Mouse (Mus musculus) forebrain, embryonic 12.5 days (tissue): ENCODE measurements around the gene Taok3. TPM values are rescaled to one million over a fixed set of nuclear protein-coding genes. Genes with fewer than 3 reads are reported as not detected.

Experiments
- ATAC-seq: fragments of 200-750 bp; cut with Nextera tagmentation; 2 replicates; pipeline ENCODE4 v1.8.0; 2017; ENCODE audit warnings: moderate TSS enrichment; ENCODE audit not compliant: low FRiP score
- H3K27ac ChIP-seq: fragments of 300-500 bp; sonication (generic); 2 replicates; pipeline ENCODE4 v1.5.1; 2016; ENCODE audit warnings: mild to moderate bottlenecking
- H3K27me3 ChIP-seq: fragments of 300-500 bp; sonication (generic); 2 replicates; pipeline ENCODE4 v1.6.1; 2016; ENCODE audit warnings: mild to moderate bottlenecking
- H3K36me3 ChIP-seq: fragments of 300-500 bp; sonication (generic); replicated peaks from 2 replicates; pipeline ENCODE4 v1.6.1; 2016; ENCODE audit warnings: mild to moderate bottlenecking
- H3K4me1 ChIP-seq: fragments of 300-500 bp; sonication (generic); 2 replicates; pipeline ENCODE4 v1.6.1; 2016
- H3K4me2 ChIP-seq: fragments of 300-500 bp; sonication (generic); 2 replicates; pipeline ENCODE4 v1.6.1; 2016; ENCODE audit warnings: mild to moderate bottlenecking, moderate library complexity
- H3K4me3 ChIP-seq: fragments of 300-500 bp; sonication (generic); replicated peaks from 2 replicates; pipeline ENCODE4 v1.5.1; 2016; ENCODE audit warnings: mild to moderate bottlenecking
- H3K9ac ChIP-seq: fragments of 300-500 bp; sonication (generic); 2 replicates; pipeline ENCODE4 v1.6.1; 2016; ENCODE audit warnings: mild to moderate bottlenecking
- H3K9me3 ChIP-seq: fragments of 300-500 bp; sonication (generic); 2 replicates; pipeline ENCODE4 v1.6.1; 2016
- WGBS: fragments of 180-500 bp; shearing (Covaris S2); methylation state at CpG from one replicate; pipeline ENCODE4 v1.1.7; 2016; 5-methylcytosine and 5-hydroxymethylcytosine counted together
- polyA plus RNA-seq: library from polyadenylated mRNA; unstranded; fragments of >200 nt; fragmentation: Nextera tagmentation; extraction: Ambion mirVana; gene quantifications from 2 replicates; pipeline ENCODE4 v1.2.1, GENCODE M21; 2016

The Taok3 gene
- polyA plus RNA-seq, 1 experiment from 2014 or later, result 24.8 TPM

DNA sequence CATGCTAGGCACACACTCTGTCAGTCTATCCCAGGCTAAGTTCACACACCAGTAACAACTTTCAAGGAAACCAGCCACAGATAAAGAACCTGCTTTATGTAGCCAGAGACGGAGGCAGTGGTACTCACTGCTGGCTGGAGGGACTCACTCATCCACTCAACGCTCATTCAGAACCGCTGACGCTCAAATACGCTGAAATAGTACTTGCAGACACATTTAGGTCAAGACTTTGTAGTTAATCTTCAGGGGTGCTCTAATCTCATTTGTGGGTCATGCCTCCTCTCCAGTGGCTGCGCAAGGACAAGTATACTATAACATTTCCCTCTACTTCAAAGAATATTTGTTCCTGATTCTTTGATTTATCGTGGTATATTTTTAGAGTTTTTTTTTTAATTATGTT is 54.1 kb downstream of the Taok3 start:
- Histone ChIP-seq H3K4me1 (peaks cover 8% of the 10 kb centered on the region), H3K36me3 (no peaks in the 10 kb centered on the region), H3K4me2 (no peak overlapping the region), H3K27ac (no peak overlapping the region), H3K9me3 (no peaks in the 10 kb centered on the region), H3K9ac (no peak overlapping the region), H3K4me3 (no peak overlapping the region), H3K27me3 (no peaks in the 10 kb centered on the region)
- WGBS, result 91% methylated on average over 7 of the region's 7 CpGs
- no peak for ATAC-seq

DNA sequence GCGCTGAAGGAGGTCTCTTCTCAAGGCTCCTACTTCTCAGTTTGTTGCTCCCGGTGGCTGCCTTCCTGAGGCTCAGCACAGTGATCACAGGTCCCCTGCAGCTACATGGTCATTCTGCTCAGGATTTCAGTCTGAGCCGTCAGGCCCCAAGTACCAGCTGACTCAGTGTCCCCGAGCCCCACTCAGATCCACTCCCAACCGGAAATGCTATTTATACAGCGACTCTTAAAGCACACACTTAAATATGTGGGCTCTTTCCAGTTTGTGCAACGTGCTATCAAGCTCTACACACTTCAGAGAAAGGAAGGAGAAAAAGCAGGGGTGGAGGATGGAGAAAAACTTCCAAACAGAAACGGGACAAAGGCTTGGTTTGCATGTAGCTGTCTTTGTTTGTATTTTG is 56.0 kb downstream of the Taok3 start:
- no peak overlapping the region for H3K4me3 ChIP-seq
- H3K9me3 ChIP-seq, result no peaks in the 10 kb centered on the region
- WGBS, result 72% methylated on average over 8 of the region's 8 CpGs
- no peak for ATAC-seq
- H3K9ac ChIP-seq, result no peak overlapping the region
- no peaks in the 10 kb centered on the region for H3K27me3 ChIP-seq
- peaks cover 8% of the 10 kb centered on the region for H3K4me1 ChIP-seq
- no peaks in the 10 kb centered on the region for H3K36me3 ChIP-seq
- H3K27ac ChIP-seq, result no peak overlapping the region
- H3K4me2 ChIP-seq, result no peak overlapping the region

DNA sequence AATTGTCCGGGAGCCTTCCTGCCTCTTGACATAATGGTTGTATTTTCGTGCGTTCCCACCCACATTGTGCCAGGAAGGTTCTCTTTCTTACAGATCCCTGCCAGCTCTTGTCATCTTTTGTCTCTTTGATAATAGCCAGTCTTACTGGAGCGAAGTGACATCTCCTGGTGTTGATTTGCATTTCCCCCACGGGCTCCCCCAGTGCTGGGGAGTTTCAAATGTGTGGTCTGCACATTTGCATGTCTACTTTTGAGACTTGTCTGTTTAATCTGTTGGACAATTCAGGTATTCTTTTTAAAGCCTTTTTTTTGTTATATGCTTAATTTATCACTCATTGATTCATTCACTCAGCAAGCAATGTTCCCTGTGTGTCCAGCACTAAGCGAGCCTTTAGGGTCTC is 58.1 kb downstream of the Taok3 start:
- Histone ChIP-seq H3K4me1 (peaks cover 8% of the 10 kb centered on the region), H3K36me3 (no peaks in the 10 kb centered on the region), H3K4me2 (no peak overlapping the region), H3K9me3 (no peaks in the 10 kb centered on the region), H3K27me3 (no peaks in the 10 kb centered on the region), H3K27ac (no peak overlapping the region), H3K9ac (no peak overlapping the region), H3K4me3 (no peak overlapping the region)
- no peak for ATAC-seq
- 30% methylated on average over 6 of the region's 6 CpGs for WGBS

DNA sequence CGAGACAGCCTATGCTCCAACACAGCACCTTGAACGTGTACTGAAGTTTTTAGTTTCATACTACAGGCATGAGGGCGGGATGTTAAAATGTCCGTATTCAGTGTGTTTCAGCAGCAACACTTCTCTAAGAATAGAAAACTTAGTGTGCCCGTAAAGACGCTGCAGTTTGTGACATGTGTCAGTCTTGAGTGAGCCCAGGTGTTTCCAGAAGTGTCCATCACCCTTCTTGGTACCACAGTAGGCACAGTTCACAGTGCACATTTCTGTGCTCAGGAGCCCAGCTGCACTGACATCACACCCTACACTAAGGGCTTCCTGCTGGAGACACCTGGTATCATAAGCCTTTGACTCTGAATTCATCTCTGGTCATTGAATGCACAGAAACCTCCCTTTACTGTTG is 58.6 kb downstream of the Taok3 start:
- 61% methylated on average over 6 of the region's 6 CpGs for WGBS
- Histone ChIP-seq H3K27ac (no peak overlapping the region), H3K9ac (no peak overlapping the region), H3K4me1 (peaks cover 8% of the 10 kb centered on the region), H3K4me3 (no peak overlapping the region), H3K9me3 (no peaks in the 10 kb centered on the region), H3K4me2 (no peak overlapping the region), H3K36me3 (no peaks in the 10 kb centered on the region), H3K27me3 (no peaks in the 10 kb centered on the region)
- ATAC-seq, result no peak

GRCm38 (mm10) chr5:117181921-117182320 is 62.0 kb downstream of the Taok3 start:
- no peak for ATAC-seq
- no peak overlapping the region for H3K27ac ChIP-seq
- H3K4me2 ChIP-seq, result no peak overlapping the region
- no peak overlapping the region for H3K4me3 ChIP-seq
- no peak overlapping the region for H3K9ac ChIP-seq
- peaks cover 8% of the 10 kb centered on the region for H3K4me1 ChIP-seq
- WGBS, result 93% methylated on average over 5 of the region's 5 CpGs
- peaks cover 5% of the 10 kb centered on the region; the same call in 1 of the 2 replicates for H3K36me3 ChIP-seq
- no peaks in the 10 kb centered on the region for H3K27me3 ChIP-seq
- H3K9me3 ChIP-seq, result 0 out of 2 replicates have a peak, but pooled peaks cover 4% of the 10 kb centered on the region

- Histone ChIP-seq H3K27me3 (no peaks in the 10 kb centered on the region), H3K36me3 (peaks cover 5% of the 10 kb centered on the region; the same call in 1 of the 2 replicates), H3K27ac (no peak overlapping the region), H3K4me3 (no peak overlapping the region), H3K9me3 (0 out of 2 replicates have a peak, but pooled peaks cover 4% of the 10 kb centered on the region), H3K9ac (no peak overlapping the region), H3K4me2 (no peak overlapping the region), H3K4me1 (peaks cover 8% of the 10 kb centered on the region)
- 85% methylated on average over 3 of the region's 3 CpGs for WGBS
- no peak for ATAC-seq
Measured at GRCm38 (mm10) chr5:117182411-117182810, 62.5 kb downstream of the Taok3 start.

DNA sequence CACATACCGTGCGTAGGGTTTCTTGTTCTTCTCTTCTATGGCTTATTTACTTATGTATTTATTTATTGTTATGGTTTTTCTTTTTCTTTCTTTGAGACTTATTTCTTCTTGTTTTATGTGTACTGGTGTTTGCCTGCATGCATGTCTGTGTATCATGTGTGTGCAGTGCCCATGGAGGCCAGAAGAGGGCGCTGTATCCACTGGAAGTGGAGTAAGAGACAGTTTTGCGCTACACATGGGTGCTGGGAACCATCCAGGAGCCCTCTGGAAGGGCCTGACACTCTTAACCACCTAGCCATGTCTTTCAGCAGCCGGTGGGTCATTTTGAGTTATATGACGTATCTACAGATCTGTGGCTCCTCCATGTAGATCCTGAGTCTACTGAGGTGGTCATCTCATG is 64.9 kb downstream of the Taok3 start:
- no peak overlapping the region for H3K4me2 ChIP-seq
- ATAC-seq, result no peak
- 0 out of 2 replicates have a peak, but pooled peaks cover 4% of the 10 kb centered on the region for H3K9me3 ChIP-seq
- H3K27ac ChIP-seq, result no peak overlapping the region
- no peak overlapping the region for H3K9ac ChIP-seq
- 88% methylated on average over 6 of the region's 6 CpGs for WGBS
- no peaks in the 10 kb centered on the region for H3K4me1 ChIP-seq
- H3K36me3 ChIP-seq, result peaks cover 5% of the 10 kb centered on the region; the same call in 1 of the 2 replicates
- no peaks in the 10 kb centered on the region for H3K27me3 ChIP-seq
- H3K4me3 ChIP-seq, result no peak overlapping the region

DNA sequence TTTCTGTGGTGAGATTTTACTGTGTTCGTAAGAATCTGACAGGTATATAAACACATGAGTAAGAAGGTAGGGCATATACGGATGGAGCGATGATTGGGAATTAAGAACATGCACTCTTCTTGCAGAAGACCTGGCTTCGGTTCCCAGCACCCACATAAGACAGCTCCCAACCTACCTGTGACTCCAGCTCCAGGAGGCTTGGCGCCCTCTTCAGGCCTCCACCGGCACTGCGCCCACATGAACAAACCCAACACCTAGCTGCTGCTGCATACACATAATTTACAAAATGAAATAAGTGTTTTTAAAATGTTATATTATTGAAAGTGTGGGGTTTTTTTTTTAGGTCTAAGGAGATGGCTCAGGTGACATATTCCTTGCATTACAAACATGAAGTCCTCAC is 65.7 kb downstream of the Taok3 start:
- no peak for ATAC-seq
- 93% methylated on average over 7 of the region's 7 CpGs for WGBS
- H3K27me3 ChIP-seq, result no peaks in the 10 kb centered on the region

GRCm38 (mm10) chr5:117192061-117192460 is 72.1 kb downstream of the Taok3 start:
- ATAC-seq, result no peak
- Histone ChIP-seq H3K27me3 (no peaks in the 10 kb centered on the region), H3K4me3 (no peak overlapping the region), H3K4me1 (no peaks in the 10 kb centered on the region), H3K9ac (no peak overlapping the region), H3K4me2 (no peak overlapping the region), H3K36me3 (no peaks in the 10 kb centered on the region), H3K9me3 (no peaks in the 10 kb centered on the region), H3K27ac (no peak overlapping the region)
- WGBS, result 89% methylated on average over 6 of the region's 6 CpGs

More for the DNA sequence above, 65.7 kb downstream of the Taok3 start:
- no peak overlapping the region for H3K27ac ChIP-seq
- no peak overlapping the region for H3K4me3 ChIP-seq
- no peak overlapping the region for H3K4me2 ChIP-seq
- H3K4me1 ChIP-seq, result no peaks in the 10 kb centered on the region
- 0 out of 2 replicates have a peak, but pooled peaks cover 4% of the 10 kb centered on the region for H3K9me3 ChIP-seq
- peaks cover 5% of the 10 kb centered on the region; the same call in 1 of the 2 replicates for H3K36me3 ChIP-seq
- H3K9ac ChIP-seq, result no peak overlapping the region

DNA sequence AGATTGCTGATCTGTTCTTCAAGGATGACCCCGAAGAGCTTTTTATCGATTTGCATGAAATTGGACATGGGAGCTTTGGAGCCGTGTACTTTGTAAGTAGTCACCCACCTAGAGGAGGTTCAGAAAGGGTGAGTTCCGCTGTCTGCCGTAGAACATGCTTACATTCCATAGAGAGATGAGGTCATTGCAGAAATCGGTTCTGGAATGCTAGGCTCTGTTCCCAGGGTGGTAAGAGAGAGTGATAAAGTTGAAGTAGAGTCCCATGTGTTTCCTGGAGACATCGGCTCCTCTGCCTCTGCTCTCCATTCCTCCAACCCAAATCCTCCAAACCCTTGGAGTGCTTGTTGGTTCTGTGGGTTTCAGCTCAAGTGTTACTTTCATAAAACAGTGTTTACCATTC is 73.8 kb downstream of the Taok3 start:
- WGBS, result 91% methylated on average over 7 of the region's 7 CpGs
- Histone ChIP-seq H3K9me3 (no peaks in the 10 kb centered on the region), H3K27me3 (no peaks in the 10 kb centered on the region), H3K9ac (no peak overlapping the region), H3K27ac (no peak overlapping the region), H3K36me3 (peaks cover 2% of the 10 kb centered on the region; the same call in 1 of the 2 replicates), H3K4me1 (no peaks in the 10 kb centered on the region), H3K4me2 (no peak overlapping the region), H3K4me3 (no peak overlapping the region)
- ATAC-seq, result no peak

- H3K36me3 ChIP-seq, result peaks cover 5% of the 10 kb centered on the region; the same call in 1 of the 2 replicates
- WGBS, result 92% methylated on average over 5 of the region's 5 CpGs
- H3K27ac ChIP-seq, result no peak overlapping the region
- ATAC-seq, result no peak
- H3K27me3 ChIP-seq, result no peaks in the 10 kb centered on the region
- H3K9ac ChIP-seq, result no peak overlapping the region
- no peak overlapping the region for H3K4me3 ChIP-seq
- H3K4me2 ChIP-seq, result no peak overlapping the region
- no peaks in the 10 kb centered on the region for H3K9me3 ChIP-seq
- no peaks in the 10 kb centered on the region for H3K4me1 ChIP-seq
Measured at GRCm38 (mm10) chr5:117194672-117195071, 74.7 kb downstream of the Taok3 start.

GRCm38 (mm10) chr5:117196551-117196950 is 76.6 kb downstream of the Taok3 start:
- Histone ChIP-seq H3K36me3 (peaks cover 5% of the 10 kb centered on the region; the same call in 1 of the 2 replicates), H3K9ac (no peak overlapping the region), H3K27ac (no peak overlapping the region), H3K27me3 (no peaks in the 10 kb centered on the region), H3K4me2 (no peak overlapping the region), H3K4me3 (no peak overlapping the region), H3K4me1 (no peaks in the 10 kb centered on the region), H3K9me3 (no peaks in the 10 kb centered on the region)
- WGBS, result 92% methylated on average over 7 of the region's 7 CpGs
- ATAC-seq, result no peak

DNA sequence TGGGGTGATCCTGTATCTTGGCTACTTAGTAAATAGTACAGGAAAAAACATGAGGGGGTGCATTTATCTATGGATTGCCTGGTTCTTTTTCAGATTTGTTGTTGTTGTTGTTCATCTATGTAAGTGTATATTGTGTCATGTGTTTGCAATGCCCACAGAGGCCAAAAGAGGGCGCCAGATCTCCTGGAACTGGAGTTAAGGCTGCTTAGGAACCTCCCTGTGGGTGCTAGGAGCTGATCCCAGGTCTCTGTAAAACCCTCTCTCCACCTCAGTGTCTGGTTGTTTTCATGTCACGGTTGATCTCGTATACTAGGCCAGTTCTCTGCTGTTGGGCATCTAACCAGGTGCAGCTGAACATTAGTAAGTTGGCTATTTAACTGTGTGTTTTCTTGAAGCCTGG is 78.5 kb downstream of the Taok3 start:
- H3K27me3 ChIP-seq, result no peaks in the 10 kb centered on the region
- 74% methylated on average over 3 of the region's 3 CpGs for WGBS
- H3K9ac ChIP-seq, result no peak overlapping the region
- H3K4me2 ChIP-seq, result no peak overlapping the region
- H3K4me3 ChIP-seq, result no peak overlapping the region
- H3K9me3 ChIP-seq, result no peaks in the 10 kb centered on the region
- H3K27ac ChIP-seq, result no peak overlapping the region
- peaks cover 7% of the 10 kb centered on the region; the same call in 1 of the 2 replicates for H3K36me3 ChIP-seq
- no peaks in the 10 kb centered on the region for H3K4me1 ChIP-seq
- ATAC-seq, result no peak
